Mouse (Mus musculus): ENCODE data around the gene Fbxl14. TPM values are rescaled to one million over a fixed set of nuclear protein-coding genes. Genes with fewer than 3 reads are reported as not detected.

Fbxl14 gene
- 9.3 TPM for polyA plus RNA-seq (2017; shearing (Covaris generic))

GRCm38 (mm10) chr6:119479343-119479875, at the start of gene Fbxl14:
TSS of gene Fbxl14 (plus strand) at chr6:119479668.

Other genes starting within 250 kb of the Fbxl14 start
- 13.3 TPM for gene Cacna2d4, start 243.1 kb upstream of the Fbxl14 start, polyA plus RNA-seq (2017; shearing (Covaris generic))
- 0.16 TPM for gene Lrtm2, start 148.9 kb upstream of the Fbxl14 start, polyA plus RNA-seq (2017; shearing (Covaris generic))
- gene Adipor2, start 62.0 kb upstream of the Fbxl14 start, polyA plus RNA-seq (2017; shearing (Covaris generic)) = 5.0 TPM
- gene Wnt5b, start 64.7 kb downstream of the Fbxl14 start, polyA plus RNA-seq (2017; shearing (Covaris generic)) = not detected

Data from activated CD4-positive, CD25-positive, alpha-beta regulatory T cell, adult 9 weeks (primary cell).